10 mouse cellular contexts compared by ENCODE assay signal in genomic region chr1:33964643-33965042, GRCm38 (mm10). TPM values are rescaled to one million over a fixed set of nuclear protein-coding genes. Genes with fewer than 3 reads are reported as not detected.
DNase-seq lines count a peak whose midpoint lies in the region; ATAC-seq and TF ChIP-seq lines count a peak whose summit lies in the region.
"Had no signal": no experiment of that assay in that cellular context is flagged by ENCODE, and none has a peak within 500 bp of the region (broad histone marks: within the 10 kb centered on the region; RNA-seq: fewer than 3 reads in every experiment).

No protein-coding gene starts in this region.

- ATAC-seq in kidney, embryonic 14.5 days (ENCODE audit: low FRiP score, low TSS enrichment) = peak; percentile 24; the same call in 1 of the 2 replicates
- no peak for ATAC-seq in kidney, embryonic 15.5 days (replicated peaks; ENCODE audit: low FRiP score)

- no peak for DNase-seq in ES-E14 (ENCODE audit: low read depth, low spot score)
- peak; percentile 74 for DNase-seq in brain, embryonic 14.5 days (ENCODE audit: low read depth)
- DNase-seq in heart, adult 8-10 months (ENCODE audit: low spot score) = peak; percentile 62
- DNase-seq in layer of hippocampus, adult 9-11 months = peak; percentile 45
- peak; percentile 57 to 58 for DNase-seq in right cerebral cortex, postnatal 10 days (ENCODE audit: low spot score in 2 of 2)
- DNase-seq in natural killer cell, adult 2 months (ENCODE audit: low spot score in 2 of 2) = no peak

- H3K4me2 ChIP-seq in kidney, embryonic 14.5 days (replicated peaks; ENCODE audit: low read depth, low read length) = no peak overlapping the region
- no peak overlapping the region for H3K4me2 ChIP-seq in kidney, embryonic 15.5 days
- H3K4me2 ChIP-seq: embryonic facial prominence, embryonic 12.5 days; liver, embryonic 15.5 days had no signal

- in situ Hi-C loops in ES-E14 (cut with MboI; ENCODE audit: low sequenced_read_pairs in 2 of 2, unreplicated experiment in 2 of 2) = no loop called here

- no peak overlapping the region for H3K27ac ChIP-seq in kidney, embryonic 14.5 days (ENCODE audit: low read depth, low read length)
- no peak overlapping the region for H3K27ac ChIP-seq in kidney, embryonic 15.5 days
- no peak overlapping the region for H3K27ac ChIP-seq in ES-E14 (ENCODE audit: insufficient read depth, low read depth, low read length, poor library complexity, severe bottlenecking)
- H3K27ac ChIP-seq: embryonic facial prominence, embryonic 12.5 days; liver, embryonic 15.5 days had no signal

- no peaks in the 10 kb centered on the region for H3K36me3 ChIP-seq in kidney, embryonic 14.5 days (ENCODE audit: control insufficient read depth, insufficient read depth, low read length)
- H3K36me3 ChIP-seq in kidney, embryonic 15.5 days = no peaks in the 10 kb centered on the region
- H3K36me3 ChIP-seq in ES-E14 (ENCODE audit: control insufficient read depth, insufficient read depth, low read length, poor library complexity, severe bottlenecking) = peaks cover 3% of the 10 kb centered on the region; the same call in 1 of the 2 replicates
- H3K36me3 ChIP-seq: embryonic facial prominence, embryonic 12.5 days; liver, embryonic 15.5 days had no signal

- 35% methylated on average over 5 of the region's 5 CpGs for WGBS in kidney, embryonic 14.5 days
- WGBS in kidney, embryonic 15.5 days = 36% methylated on average over 5 of the region's 5 CpGs

- H3K9me3 ChIP-seq in kidney, embryonic 14.5 days (ENCODE audit: control insufficient read depth, low read length) = no peaks in the 10 kb centered on the region
- no peaks in the 10 kb centered on the region for H3K9me3 ChIP-seq in kidney, embryonic 15.5 days (replicated peaks)
- H3K9me3 ChIP-seq in ES-E14 (ENCODE audit: control insufficient read depth, insufficient read depth, low read depth, low read length) = no peaks in the 10 kb centered on the region
- H3K9me3 ChIP-seq: embryonic facial prominence, embryonic 12.5 days; liver, embryonic 15.5 days had no signal

- no peaks in the 10 kb centered on the region for H3K27me3 ChIP-seq in kidney, embryonic 14.5 days (ENCODE audit: control insufficient read depth, insufficient read depth, low read length)
- no peaks in the 10 kb centered on the region for H3K27me3 ChIP-seq in kidney, embryonic 15.5 days
- H3K27me3 ChIP-seq: embryonic facial prominence, embryonic 12.5 days; liver, embryonic 15.5 days had no signal

- no peak overlapping the region for H3K4me3 ChIP-seq in kidney, embryonic 14.5 days (ENCODE audit: low read length)
- H3K4me3 ChIP-seq in kidney, embryonic 15.5 days (replicated peaks) = no peak overlapping the region
- H3K4me3 ChIP-seq in ES-E14 (ENCODE audit: insufficient read depth in 1 of 2, low read depth in 1 of 2, low read length in 2 of 2, poor library complexity in 1 of 2, severe bottlenecking in 1 of 2) = no peak overlapping the region
- H3K4me3 ChIP-seq: embryonic facial prominence, embryonic 12.5 days; liver, embryonic 15.5 days had no signal

- H3K4me1 ChIP-seq in kidney, embryonic 14.5 days (ENCODE audit: control insufficient read depth, insufficient read depth, low read length) = no peaks in the 10 kb centered on the region
- H3K4me1 ChIP-seq in kidney, embryonic 15.5 days = no peaks in the 10 kb centered on the region
- peaks cover 7 to 18% of the 10 kb centered on the region in 2 experiments for H3K4me1 ChIP-seq in ES-E14 (ENCODE audit: control insufficient read depth in 2 of 2, insufficient read depth in 2 of 2, low read length in 2 of 2, poor library complexity in 1 of 2)
- H3K4me1 ChIP-seq: liver, embryonic 15.5 days had no signal

- peak; percentile 48 for TF ChIP-seq CTCF in brain, embryonic 14.5 days (IDR thresholded peaks at IDR 0.05; ENCODE audit: borderline replicate concordance, extremely low read depth, insufficient read depth, insufficient read length)

- H3K9ac ChIP-seq in kidney, embryonic 14.5 days (ENCODE audit: low read depth, low read length) = no peak overlapping the region
- no peak overlapping the region for H3K9ac ChIP-seq in kidney, embryonic 15.5 days
- H3K9ac ChIP-seq in ES-E14 (ENCODE audit: insufficient read depth, low read depth, low read length, poor library complexity, severe bottlenecking) = no peak overlapping the region
- H3K9ac ChIP-seq: embryonic facial prominence, embryonic 12.5 days; liver, embryonic 15.5 days had no signal

- no peak for TF ChIP-seq POLR2A in brain, embryonic 14.5 days (IDR thresholded peaks at IDR 0.05; ENCODE audit: borderline replicate concordance, extremely low read depth, insufficient read depth, insufficient read length, poor library complexity, severe bottlenecking)

TF ChIP-seq in ES-E14, 5 proteins besides CTCF, POLR2A, EP300 and RAD21:
- TF ChIP-seq MAFK (IDR thresholded peaks at IDR 0.05; ENCODE audit: insufficient read depth, low read depth, low read length) = peak; percentile 83
- no peak; the same call in 1 of the 2 replicates for TF ChIP-seq ZC3H11A (IDR thresholded peaks at IDR 0.05; ENCODE audit: borderline replicate concordance, low read depth, low read length)
- TF ChIP-seq CHD2 (IDR thresholded peaks at IDR 0.05; ENCODE audit: low read depth, low read length) = no peak

RNA-seq across cellular contexts. Expression of gene Dst, which starts 56.6 kb away (rescaled TPM):
- 26.0 and 44.3 TPM in 2 replicates for polyA plus RNA-seq in kidney, embryonic 14.5 days (2014; fragmentation: Nextera tagmentation; extraction: Ambion mirVana)
- 25.6 and 27.9 TPM in 2 replicates for polyA plus RNA-seq in kidney, embryonic 15.5 days (2015; fragmentation: Nextera tagmentation; extraction: Ambion mirVana)
- 186 and 247 TPM in 2 replicates for total RNA-seq in ES-E14 (2012; rRNA removed)
- polyA plus RNA-seq in brain, embryonic 14.5 days (2012; rRNA removed) = 45.3 and 96.0 TPM in 2 replicates
- 100 to 1,000 TPM; 366 to 489 (median 444) TPM for total RNA-seq in heart, adult 8-10 months (2022)

RNA-seq across cellular contexts. Expression of gene Bend6, which starts 57.0 kb away (rescaled TPM):
- polyA plus RNA-seq in kidney, embryonic 14.5 days (2014; fragmentation: Nextera tagmentation; extraction: Ambion mirVana) = 0.47 and 0.55 TPM in 2 replicates
- polyA plus RNA-seq in kidney, embryonic 15.5 days (2015; fragmentation: Nextera tagmentation; extraction: Ambion mirVana) = 0.48 and 0.64 TPM in 2 replicates
- 0.48 and 0.89 TPM in 2 replicates for total RNA-seq in ES-E14 (2012; rRNA removed)
- 21.8 and 25.5 TPM in 2 replicates for polyA plus RNA-seq in brain, embryonic 14.5 days (2012; rRNA removed)
- total RNA-seq in heart, adult 8-10 months (2022) = 1 to 10 TPM; 1.5 to 3.0 (median 2.5) TPM

Comparison
In these comparisons a context has a peak if more than half of its experiments do, and no peak if none do; other contexts are left out.
1. DNase-seq: peak in brain, embryonic 14.5 days (single experiment), heart, adult 8-10 months (single experiment), layer of hippocampus, adult 9-11 months (single experiment) and right cerebral cortex, postnatal 10 days (2 of 2); none in ES-E14 (single experiment) and natural killer cell, adult 2 months (0 of 2).
2. RNA of gene Bend6, which starts 57.0 kb away (polyA plus RNA-seq): 21.8 to 25.5 TPM in brain, embryonic 14.5 days; 0.48 to 0.64 TPM in kidney, embryonic 15.5 days and 0.47 to 0.55 TPM in kidney, embryonic 14.5 days; every median in the first group is over 10 times any median in the second.